9 mouse cellular contexts compared by ENCODE assay signal in genomic region chr7:74459277-74459676, GRCm38 (mm10).
DNase-seq lines count a peak whose midpoint lies in the region; TF ChIP-seq lines count a peak whose summit lies in the region.
"Had no signal": no experiment of that assay in that cellular context is flagged by ENCODE, and none has a peak within 500 bp of the region (broad histone marks: within the 10 kb centered on the region; RNA-seq: fewer than 3 reads in every experiment).

No protein-coding gene starts in this region.

- no peak for TF ChIP-seq POLR2A in myocyte (IDR thresholded peaks at IDR 0.05; ENCODE audit: insufficient read length, low read depth)

- H3ac ChIP-seq in myocyte (ENCODE audit: control insufficient read depth, insufficient read length), result no peak overlapping the region

- H3K4me2 ChIP-seq in myocyte (ENCODE audit: low read depth), result peak overlapping the region; percentile 80
- H3K4me2 ChIP-seq: neural tube, embryonic 15.5 days had no signal

- peak overlapping the region; percentile 54 for H3K27ac ChIP-seq in left cerebral cortex, adult 2 months
- H3K27ac ChIP-seq: neural tube, embryonic 15.5 days had no signal

- H3K4me3 ChIP-seq in left cerebral cortex, adult 2 months, result no peak overlapping the region
- H3K4me3 ChIP-seq in myocyte, result no peak overlapping the region
- H3K4me3 ChIP-seq: neural tube, embryonic 15.5 days had no signal

- peaks cover 13% of the 10 kb centered on the region for H3K79me2 ChIP-seq in myocyte (ENCODE audit: control insufficient read depth, insufficient read depth)

- H3K27me3 ChIP-seq in myocyte (ENCODE audit: control insufficient read depth, insufficient read depth, insufficient read length), result no peaks in the 10 kb centered on the region
- H3K27me3 ChIP-seq: neural tube, embryonic 15.5 days had no signal

- no peak for TF ChIP-seq CTCF in left cerebral cortex, adult 2 months (IDR thresholded peaks at IDR 0.05)

- DNase-seq in adrenal gland, postnatal 14 days, result peak; percentile 11
- no peak for DNase-seq in adrenal gland, postnatal 10 days
- DNase-seq in left cerebral cortex, adult 2 months (ENCODE audit: extremely low spot score in 1 of 2, low spot score in 2 of 2), result no peak
- no peak for DNase-seq in left cerebral cortex, postnatal 10 days (ENCODE audit: extremely low spot score in 1 of 2, low spot score in 2 of 2)
- peak; percentile 49 for DNase-seq in kidney, adult 9 months
- DNase-seq in natural killer cell, adult 2 months (ENCODE audit: low spot score in 2 of 2), result no peak
- no peak for DNase-seq in Muller cell, postnatal 12 days (ENCODE audit: inconsistent ontology term)

- intact Hi-C loops in left cerebral cortex, adult 2 months (cut with DNase I), result loop anchor here (5.0 kb wide), 1 partner anchor 77 kb away; no protein-coding TSS in a partner anchor
- intact Hi-C loops in left cerebral cortex, postnatal 10 days (cut with DNase I), result no loop called here

- H3K36me3 ChIP-seq in myocyte (ENCODE audit: control insufficient read depth, insufficient read depth), result no peaks in the 10 kb centered on the region
- H3K36me3 ChIP-seq: neural tube, embryonic 15.5 days had no signal

TF ChIP-seq in myocyte, 11 proteins besides CTCF, POLR2A, EP300 and RAD21:
- TF ChIP-seq CEBPB (IDR thresholded peaks at IDR 0.05; ENCODE audit: insufficient read depth, poor library complexity, severe bottlenecking) (no peak), E2F4 (IDR thresholded peaks at IDR 0.05; ENCODE audit: insufficient read depth) (no peak), TCF3 (IDR thresholded peaks at IDR 0.05; ENCODE audit: insufficient read length, low read depth) (no peak), POLR2AphosphoS2 (IDR thresholded peaks at IDR 0.05; ENCODE audit: insufficient read length, low read depth) (no peak), MYOG (IDR thresholded peaks at IDR 0.05; ENCODE audit: control insufficient read depth in 1 of 3, insufficient read depth in 1 of 3, insufficient read length in 2 of 3, low read depth in 2 of 3) (no peak), TCF12 (IDR thresholded peaks at IDR 0.05; ENCODE audit: insufficient read depth, poor library complexity, severe bottlenecking) (no peak), USF1 (IDR thresholded peaks at IDR 0.05; ENCODE audit: low read depth) (no peak)

Comparison
In these comparisons a context has a peak if more than half of its experiments do, and no peak if none do; other contexts are left out.
1. DNase-seq: peak in adrenal gland, postnatal 14 days (single experiment) and kidney, adult 9 months (single experiment); none in adrenal gland, postnatal 10 days (single experiment), left cerebral cortex, adult 2 months (0 of 2), left cerebral cortex, postnatal 10 days (0 of 2), natural killer cell, adult 2 months (0 of 2) and Muller cell, postnatal 12 days (single experiment).